Mouse (Mus musculus) cerebellum, adult 2 months (tissue): ENCODE data around the gene Olfr319.

Source experiments
- CTCF ChIP-seq: fragments of 200-500 bp; IDR thresholded peaks from 2 replicates; pipeline ENCODE4 v1.5.1; 2011; ENCODE audit warnings: low read depth, mild to moderate bottlenecking, control low read depth, low read length, moderate library complexity, borderline replicate concordance; ENCODE audit not compliant: insufficient read depth
- POLR2A ChIP-seq: fragments of 200-500 bp; IDR thresholded peaks from 2 replicates; pipeline ENCODE4 v1.6.1; 2011; ENCODE audit warnings: low read length, control low read depth, borderline replicate concordance; ENCODE audit not compliant: insufficient read depth

- TF ChIP-seq POLR2A = no peak
- TF ChIP-seq CTCF = no peak
Observed at GRCm38 (mm10) chr11:58671825-58672224, 27.1 kb upstream of the Olfr319 start.
